Mouse (Mus musculus) cerebellum, adult 11 months (tissue): ENCODE results near the gene Sestd1.

Experiments used
- DNase-seq: peaks from one replicate; pipeline ENCODE4 v3.0.0; 2022

Sestd1 gene

DNA sequence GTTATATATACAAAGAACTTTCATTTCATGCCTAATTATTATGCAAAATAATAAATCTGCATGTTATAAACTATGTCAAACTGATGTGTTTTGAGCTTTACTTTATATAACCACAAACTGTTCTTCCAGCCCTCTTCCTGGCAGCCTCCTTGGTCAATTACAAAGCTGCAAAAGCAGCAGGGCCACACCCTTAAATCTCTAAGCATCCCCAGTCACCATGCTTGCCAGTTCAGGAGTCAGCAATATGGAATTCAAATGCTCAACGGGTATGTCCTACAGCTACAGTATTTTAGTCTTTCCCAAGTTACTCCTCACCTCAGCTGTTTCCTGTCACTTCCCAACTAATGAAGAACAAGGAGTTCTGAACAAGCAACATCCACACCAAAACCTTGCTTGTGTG is 10.3 kb downstream of the Sestd1 start:
- DNase-seq, result no peak

- no peak for DNase-seq
These were observed 11.7 kb downstream of the Sestd1 start for GRCm38 (mm10) chr2:77268612-77269239.

DNA sequence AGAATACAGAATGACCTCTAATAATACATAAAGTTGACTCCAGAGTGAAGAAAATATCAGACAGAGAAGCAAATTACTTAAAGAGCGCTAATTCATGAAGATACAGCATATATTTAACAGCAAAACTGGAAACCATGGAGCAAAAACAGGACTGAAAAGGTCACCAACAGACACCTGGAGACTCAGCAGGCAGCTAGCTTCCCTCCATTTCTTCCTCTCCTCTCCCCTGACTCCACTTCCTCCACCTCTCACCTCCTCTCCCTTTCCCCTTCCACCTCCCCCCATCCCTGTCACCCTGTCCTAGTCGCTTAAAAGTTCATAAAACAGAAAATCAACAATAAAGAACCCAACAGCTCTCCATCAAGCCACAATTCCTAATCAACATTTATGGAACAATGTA is 13.5 kb downstream of the Sestd1 start:
- DNase-seq, result no peak

- DNase-seq, result peak; percentile 48
These were observed 14.4 kb downstream of the Sestd1 start for GRCm38 (mm10) chr2:77266011-77266410.

GRCm38 (mm10) chr2:77265301-77265700 is 15.1 kb downstream of the Sestd1 start:
- no peak for DNase-seq

GRCm38 (mm10) chr2:77264550-77264949 is 15.8 kb downstream of the Sestd1 start:
- DNase-seq, result no peak

DNA sequence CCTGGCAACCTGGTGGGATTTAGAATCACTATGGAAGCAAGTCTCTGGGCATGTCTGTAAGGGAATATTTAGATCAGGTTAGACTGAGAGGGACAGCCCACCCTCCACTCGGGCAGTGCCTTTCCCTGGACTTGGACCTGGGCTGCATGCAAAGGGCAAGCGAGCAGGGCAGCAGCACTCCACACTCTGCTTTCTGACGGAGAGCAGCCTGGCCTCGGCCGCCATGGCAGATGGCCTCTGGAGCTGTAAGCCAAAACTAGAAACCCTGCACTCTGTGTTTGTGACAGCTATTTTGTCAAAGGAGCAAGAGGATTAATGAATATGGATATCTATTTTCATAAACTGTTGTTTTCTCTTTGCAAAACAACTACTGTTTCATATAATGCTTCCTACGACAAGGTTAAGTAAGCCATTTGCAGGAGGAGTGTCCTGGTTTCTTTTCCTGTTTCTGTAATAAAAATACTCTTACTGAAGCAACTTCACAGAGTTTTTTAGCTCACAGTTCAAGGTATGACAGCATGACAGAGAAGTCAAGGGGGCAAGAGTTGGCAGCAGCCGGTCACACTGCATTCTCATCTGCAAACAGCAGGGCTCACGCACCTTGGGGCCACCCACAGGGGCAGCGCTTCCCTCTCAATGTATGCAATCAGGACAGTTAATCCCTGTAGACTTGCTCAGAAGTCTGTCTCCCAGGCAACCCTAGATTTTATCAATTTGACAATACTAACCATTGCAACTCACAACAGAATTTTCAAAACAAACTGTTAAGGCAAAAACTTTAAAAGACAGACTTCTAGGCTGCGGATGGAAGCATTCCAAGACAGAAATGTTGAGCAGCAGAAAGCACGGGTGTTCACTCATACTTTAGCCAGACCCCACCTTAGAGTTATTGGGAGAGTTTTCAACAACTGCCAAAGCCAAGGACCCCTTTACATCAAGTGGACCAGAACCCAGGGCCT is 16.6 kb downstream of the Sestd1 start:
- peak; percentile 70 for DNase-seq

- no peak for DNase-seq
These were observed 20.3 kb downstream of the Sestd1 start for GRCm38 (mm10) chr2:77260134-77260533.

DNA sequence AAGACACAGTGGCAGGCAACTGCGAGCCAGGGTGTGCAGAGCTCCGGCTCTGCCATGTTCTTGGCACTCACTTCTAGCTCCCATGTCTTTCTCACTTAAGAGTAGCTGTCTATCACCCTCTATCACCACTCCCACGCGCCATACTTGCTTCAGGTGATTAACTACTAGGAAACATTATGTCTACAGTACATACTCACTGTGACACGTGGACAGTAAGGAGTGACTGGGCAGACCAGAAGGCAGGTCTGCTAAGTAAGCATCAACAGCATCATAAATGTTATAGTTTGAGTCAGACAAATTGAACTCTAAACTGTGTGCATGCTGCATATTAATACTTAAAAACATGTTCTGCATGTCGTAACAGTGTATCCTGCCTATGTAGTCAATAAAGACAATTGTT is 27.2 kb downstream of the Sestd1 start:
- DNase-seq, result no peak

- DNase-seq, result no peak
These were observed 28.7 kb downstream of the Sestd1 start for GRCm38 (mm10) chr2:77251736-77252135.

DNA sequence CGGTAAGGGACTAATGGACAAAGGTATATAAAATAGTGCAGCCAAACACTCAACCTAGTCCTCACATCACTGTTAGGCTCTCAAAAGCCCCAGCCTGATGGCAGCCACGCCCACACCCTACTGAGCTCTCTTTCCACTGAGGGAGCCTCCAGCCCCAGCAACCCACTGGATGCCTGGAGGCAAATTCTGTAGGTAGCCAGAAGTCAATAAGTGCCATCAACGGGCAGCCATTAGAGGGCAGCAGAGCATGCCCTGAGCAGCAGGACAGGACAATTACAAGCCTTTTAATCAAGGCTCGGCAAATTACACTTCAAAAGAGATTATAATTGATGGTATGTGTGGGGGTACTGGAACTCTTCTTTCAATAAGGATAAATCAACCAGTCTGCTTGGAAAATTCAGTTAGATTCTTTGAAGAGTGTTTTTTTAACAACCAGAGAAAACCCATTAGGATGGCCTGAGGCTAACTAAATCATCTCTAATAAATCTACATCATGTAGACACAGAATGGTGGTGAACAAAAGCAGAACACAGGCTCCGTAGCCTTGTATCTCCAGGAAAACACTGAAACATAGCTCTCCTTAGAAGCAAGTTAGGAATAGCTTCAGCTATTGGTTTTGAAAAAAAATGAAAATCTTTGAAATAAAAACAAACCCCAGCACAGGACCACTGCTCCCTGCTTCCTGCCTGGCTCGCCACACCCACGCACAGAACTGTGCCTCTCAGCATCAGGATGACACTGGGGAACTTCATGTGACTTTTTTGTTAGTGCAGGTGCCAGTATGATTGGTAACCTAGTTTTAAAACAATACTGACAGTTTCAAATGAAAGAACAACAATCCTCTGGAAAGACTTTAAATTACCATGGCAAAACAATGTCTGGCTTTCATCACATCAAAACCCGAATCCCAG is 30.4 kb downstream of the Sestd1 start:
- DNase-seq, result peak; percentile 62

GRCm38 (mm10) chr2:77248416-77248815 is 32.0 kb downstream of the Sestd1 start:
- DNase-seq, result no peak

- DNase-seq, result no peak
These were observed 33.1 kb downstream of the Sestd1 start for GRCm38 (mm10) chr2:77247200-77247830.

- no peak for DNase-seq
These were observed 34.6 kb downstream of the Sestd1 start for GRCm38 (mm10) chr2:77245806-77246205.

GRCm38 (mm10) chr2:77242248-77242647 is 38.1 kb downstream of the Sestd1 start:
- no peak for DNase-seq

DNA sequence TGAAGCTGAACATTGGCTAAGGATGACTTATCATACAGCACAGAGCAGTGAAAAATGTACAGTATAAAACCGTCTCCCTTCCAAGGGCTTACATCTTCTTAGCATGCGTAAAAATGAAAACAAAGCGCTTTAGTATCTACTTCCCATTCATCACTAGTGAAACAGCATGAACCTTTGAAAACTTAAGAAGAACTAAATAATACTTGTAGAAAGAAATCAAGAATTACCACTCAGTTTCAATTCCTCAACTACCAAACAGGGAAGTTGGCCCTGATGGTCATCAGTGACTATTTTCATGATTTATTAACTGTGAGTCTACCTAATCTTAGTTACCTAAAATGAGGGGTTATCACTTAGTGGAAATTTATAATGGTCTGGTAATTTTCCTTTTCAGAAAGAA is 41.8 kb downstream of the Sestd1 start:
- DNase-seq, result no peak

DNA sequence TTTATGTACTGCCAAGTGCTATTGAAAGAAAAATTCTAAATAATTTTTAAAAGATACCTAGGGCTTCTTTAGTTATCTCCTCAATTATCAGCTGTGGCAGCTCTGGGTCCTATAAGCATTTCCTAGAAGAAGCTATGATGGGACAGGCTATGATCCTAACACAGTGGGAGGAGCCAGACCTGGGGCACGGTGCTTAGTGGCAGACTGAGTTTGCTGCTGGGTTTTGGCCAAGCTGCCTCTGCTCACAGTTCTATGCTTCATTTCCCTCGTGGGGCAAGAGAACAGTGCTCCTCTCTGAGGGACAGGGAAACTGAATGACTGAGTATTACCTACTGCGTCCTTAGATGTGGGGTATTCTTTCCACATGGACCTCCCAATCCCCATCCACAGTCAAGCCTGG is 42.3 kb downstream of the Sestd1 start:
- DNase-seq, result no peak

DNA sequence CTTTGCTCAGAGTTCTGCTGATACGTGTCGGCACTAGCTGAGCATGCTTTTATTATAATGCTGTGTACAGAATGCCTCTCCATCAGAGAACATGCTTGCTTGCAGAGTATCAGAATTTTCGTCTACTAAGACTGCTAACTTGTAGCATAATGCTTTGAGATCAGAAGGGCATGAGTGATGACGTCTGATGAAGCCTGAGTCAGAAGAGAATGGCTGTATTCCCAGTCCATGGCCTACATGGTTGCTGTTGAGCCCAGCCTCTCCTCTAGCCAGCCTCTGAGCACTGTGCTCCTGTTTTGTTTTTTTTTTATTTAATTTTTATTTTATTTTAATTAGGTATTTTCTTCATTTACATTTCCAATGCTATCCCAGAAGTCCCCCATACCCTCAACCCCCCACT is 43.5 kb downstream of the Sestd1 start:
- DNase-seq, result no peak

DNA sequence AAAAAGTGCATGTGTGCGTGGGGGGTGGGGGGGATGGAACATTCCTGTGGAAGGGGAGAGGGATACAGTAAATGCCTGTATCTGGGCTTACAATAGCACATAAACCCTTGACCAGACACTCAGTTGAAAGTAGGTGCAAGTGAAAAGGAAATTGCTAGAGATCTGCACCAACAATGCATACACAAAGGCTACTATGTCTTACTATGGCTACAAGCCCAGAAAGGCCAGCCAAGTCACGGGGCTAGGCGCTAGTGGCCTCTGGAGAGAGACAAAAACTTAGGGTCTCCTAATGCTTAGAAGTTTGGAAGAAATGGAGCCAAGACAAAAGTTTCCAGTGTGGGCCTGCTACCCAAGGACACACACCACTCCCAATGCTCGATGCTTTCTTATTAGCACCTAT is 44.5 kb downstream of the Sestd1 start:
- DNase-seq, result no peak

DNA sequence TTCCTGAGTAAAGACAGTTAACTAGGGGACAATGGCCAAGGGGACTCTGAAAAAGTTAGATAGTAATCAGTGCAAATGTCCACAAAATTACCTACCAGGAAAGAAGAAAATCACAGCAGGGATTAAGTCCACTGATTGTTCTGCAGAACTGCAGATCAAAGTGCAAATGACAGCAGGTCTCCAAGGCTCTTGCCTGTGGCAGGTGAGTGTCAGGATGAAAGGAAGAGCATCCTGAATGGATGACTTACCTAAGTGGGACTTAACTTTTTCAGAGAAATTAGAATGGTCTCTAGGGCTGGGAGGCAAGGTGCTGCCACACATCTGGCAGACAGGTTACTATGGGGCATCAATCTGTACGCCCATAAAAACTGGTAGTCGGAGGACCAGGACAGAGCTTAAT is 47.8 kb downstream of the Sestd1 start:
- DNase-seq, result no peak

DNA sequence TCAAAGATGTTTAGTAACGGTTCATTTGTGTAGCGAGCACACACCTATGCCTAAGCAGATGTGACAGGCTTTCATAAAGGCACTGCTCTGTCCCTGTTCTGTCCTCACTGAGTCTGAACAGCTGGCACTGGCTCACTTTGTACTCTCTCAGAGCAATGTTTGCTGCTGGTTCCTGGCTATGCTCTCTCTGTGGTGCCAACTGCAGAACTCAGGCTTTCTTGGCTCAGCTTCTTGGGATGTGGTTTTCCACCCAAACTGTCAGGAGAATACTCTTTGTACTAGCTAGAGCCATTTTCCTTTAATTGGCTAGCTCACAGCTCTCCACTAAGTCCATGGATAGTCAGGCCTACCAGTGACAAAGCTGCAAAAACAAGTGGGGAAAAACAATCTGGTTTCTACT is 59.4 kb downstream of the Sestd1 start:
- no peak for DNase-seq

- DNase-seq, result no peak
These were observed 67.5 kb downstream of the Sestd1 start for GRCm38 (mm10) chr2:77212885-77213284.

DNA sequence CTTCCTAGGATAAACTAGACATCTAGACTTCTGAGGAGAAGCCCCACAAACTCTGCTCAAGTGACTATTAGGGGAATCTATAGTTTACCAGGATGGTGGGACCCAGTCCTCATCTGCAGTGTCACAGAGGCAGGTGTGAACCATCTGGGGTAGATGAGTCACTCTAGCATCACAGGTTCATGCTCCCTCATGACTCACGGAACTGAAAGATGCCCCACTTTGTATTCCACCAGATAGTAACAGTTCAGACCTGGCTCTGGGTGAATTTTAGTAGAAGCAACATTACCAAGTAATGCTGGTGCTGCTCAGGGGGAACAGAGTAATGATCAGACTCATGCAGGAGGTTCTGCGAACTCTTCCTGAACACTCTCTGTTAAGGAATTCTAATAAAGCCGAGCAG is 73.4 kb downstream of the Sestd1 start:
- DNase-seq, result no peak
